Mouse (Mus musculus) WW6 (cell line): Measurements from ENCODE around the gene Pmm2.
A peak's percentile ranks its signal among the peaks of the same experiment; 100 is the strongest.

Experiments used
- DNase-seq: peaks from one replicate; pipeline ENCODE4 v3.0.0-alpha.2; 2013; ENCODE audit warnings: low read depth, low spot score

Gene Pmm2

DNA sequence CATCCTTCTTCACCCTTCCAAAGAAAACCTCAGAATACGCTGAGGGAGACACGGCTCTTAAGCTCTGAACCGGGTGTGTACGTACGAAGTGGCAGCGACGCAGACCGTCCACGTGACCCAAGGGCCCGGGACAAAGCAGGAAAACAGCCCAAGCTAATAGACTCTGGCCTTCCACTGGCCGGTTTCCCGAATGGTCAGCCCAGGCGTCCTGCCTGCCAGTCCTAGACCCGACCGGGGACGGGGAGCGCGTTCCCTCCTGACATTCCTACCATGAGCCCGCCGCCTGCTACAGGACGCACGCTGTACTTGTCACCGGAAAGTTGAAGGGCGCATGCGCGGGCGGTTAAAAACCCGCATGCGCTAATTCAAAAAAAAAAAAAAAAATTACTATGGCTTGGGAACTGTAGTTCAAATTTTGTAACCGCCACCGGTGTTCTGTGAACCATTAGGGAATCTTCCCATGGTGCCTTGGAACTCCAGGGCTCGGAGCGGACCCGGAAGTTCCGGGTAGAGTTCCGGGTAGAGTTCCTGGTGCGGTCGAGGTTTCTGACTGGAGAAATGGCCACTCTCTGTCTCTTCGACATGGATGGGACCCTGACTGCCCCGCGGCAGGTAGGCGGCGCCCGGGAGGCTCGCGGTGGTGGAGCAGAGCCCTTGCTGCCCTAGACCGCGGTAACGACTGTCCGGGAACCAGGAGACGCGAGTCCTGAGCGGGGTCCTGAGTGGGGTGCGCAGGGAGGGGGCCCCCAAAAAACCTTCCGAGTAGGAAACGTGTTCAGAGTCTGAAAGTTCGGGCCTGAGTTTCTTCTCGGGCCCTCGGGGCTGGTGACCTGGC lies at the start of gene Pmm2, which contains the start of gene Tmem186:
Gene Pmm2, plus strand, starts transcription at position 458 of the 835 bp plus-strand sequence.
Gene Tmem186, minus strand, starts transcription at position 496 of the 835 bp plus-strand sequence.
- DNase-seq: peak; percentile 70

DNA sequence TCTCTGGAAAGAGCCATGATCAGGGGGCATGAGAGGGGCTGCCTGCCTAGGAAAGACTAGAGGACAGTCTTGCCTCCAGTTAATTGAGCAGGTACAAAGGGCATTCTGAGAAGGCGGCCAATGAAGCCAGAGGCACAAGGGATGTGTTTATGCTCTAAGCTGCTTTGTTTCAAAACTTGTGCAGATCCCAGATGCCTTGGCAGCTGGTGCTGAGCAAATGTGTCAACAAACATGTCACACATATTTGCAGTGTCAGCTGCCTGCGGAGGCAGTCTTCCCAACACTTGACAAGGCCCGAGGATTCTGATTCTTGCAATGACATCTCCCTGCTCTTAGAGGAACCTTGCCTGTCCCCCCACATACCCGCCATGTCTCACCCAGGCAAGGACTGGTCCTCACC lies 42.1 kb upstream of the Pmm2 start:
- DNase-seq: no peak

DNA sequence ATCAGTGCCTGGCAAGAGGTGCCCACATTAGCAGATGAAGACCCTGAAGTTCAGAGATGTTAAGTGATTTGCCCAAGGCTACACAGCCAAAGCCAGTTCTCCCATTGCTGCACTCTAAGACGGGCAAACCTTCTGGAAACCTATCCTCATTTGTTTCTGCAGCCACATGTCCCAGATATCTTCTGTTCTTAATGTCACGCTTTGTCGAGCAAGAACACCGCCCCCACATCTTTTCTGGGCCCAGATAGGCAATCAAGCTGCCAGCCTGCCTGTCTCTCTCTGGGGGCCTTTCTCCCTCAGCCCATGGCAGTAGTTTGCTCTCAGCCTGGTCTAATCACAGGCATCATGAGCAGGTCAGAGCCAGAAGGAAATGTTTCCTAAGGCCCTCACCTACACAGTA lies 41.1 kb upstream of the Pmm2 start:
- DNase-seq: no peak

DNA sequence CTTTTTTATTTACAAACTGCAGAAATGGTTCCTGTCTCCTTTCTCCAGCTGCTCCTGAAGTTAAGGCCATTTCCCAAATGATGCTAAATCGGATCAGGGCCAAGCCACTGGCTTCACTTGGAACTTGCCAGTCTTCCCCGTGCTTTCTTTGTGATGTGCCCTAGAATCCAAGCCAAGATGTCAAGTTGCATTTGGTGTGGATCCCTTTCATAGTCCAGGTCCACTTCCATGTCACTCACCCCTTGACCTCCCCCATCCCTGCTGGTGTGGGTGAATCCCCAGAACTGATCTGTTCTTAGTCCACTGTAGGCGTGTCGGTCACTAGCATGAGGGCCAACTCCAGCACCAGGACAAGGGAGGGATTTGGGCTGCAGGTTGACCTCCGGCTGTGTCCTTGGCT lies 40.0 kb upstream of the Pmm2 start:
- DNase-seq: no peak

DNA sequence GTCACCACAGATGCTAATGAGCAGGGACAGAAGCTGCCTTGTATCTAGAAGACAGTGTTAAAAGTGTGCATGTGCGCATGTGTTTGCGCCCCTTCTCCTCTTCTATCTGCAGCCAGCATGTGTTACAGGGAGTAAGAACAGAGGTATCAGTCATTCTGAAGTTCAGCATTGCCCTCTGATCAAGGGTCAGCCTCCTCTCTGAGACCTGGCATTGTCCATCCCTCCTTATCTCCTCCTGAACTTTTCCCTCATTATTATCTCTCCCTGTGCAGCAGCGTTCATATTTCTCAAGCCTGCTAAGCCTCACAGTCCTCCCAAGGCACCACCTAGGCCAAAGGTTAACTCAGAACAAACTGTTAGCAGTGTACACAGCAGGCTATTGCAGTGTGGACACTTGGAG lies 33.7 kb upstream of the Pmm2 start:
- no peak for DNase-seq

DNA sequence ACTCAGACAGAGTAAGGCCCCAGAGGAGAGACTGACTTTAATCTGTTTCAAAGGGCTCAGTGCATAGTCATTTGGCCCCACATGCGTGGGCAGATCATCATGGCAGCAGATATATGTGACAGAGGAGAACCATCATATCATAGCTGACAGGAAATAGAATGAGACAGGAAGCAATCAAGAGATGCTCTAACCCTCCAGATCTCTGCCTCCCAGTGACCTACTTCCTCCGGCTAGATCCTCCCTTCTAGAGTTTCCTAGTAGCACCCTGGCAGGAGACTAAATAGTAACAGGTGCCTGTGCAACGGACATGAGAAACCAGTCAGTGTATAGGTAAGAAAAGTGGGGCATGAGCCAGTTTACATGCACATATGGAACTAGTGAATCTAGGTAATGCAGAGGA lies 27.1 kb upstream of the Pmm2 start:
- DNase-seq: no peak

DNA sequence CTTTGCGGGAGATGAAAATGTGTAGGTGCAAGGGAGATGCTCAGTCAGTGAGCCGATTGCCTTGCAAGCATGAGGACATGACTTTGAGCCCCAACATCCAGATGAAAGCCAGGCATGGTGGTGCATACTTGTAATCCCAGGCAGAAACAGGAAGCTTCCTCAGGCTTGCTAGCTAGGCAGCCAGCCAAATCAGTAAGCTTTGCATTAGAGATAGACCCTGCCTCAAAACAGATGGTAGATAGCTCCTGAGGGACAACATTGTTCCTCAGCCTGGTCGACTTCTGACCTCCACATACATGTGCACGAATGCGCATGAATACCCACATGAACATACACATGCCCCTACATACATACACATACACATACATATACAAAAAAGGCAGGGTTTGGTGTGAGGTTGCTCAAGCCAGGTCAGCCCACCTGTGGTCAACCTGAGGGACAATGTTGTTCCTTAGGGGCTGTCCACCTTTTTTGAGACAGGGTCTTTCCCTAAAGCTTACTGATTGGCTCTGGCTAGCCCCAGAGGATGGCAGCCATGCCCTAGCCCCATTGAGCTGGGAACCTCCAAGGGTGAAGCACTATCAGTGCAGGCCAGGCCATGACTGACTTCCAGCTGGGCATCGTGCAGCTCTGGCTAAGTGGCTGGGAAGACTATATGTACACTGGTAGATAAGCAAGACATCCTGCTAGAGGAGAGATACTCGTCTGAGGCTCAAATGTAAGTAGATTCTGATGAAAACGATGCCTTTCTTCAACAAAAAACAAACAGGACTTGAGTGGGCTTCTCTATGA lies 25.1 kb upstream of the Pmm2 start:
- no peak for DNase-seq

DNA sequence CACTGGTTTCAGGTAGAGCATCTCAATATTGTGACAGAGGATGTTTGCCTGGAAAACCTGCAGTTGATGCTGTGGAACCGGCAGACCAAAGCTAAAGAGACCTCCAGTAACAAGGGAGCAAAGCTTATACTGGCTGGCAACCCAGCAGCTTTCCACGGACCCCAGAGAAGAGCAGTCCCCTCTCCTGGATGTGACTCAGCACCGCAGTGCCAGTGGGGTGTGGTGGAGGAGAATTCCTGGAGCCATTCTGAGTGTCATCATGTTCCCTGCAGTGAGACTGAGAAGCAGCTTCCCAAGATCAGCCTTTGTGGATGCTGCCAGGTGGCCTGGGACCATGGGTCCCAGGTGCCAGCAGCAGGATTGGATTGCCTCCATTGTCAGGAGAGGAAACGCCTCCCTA lies 24.4 kb upstream of the Pmm2 start:
- no peak for DNase-seq

DNA sequence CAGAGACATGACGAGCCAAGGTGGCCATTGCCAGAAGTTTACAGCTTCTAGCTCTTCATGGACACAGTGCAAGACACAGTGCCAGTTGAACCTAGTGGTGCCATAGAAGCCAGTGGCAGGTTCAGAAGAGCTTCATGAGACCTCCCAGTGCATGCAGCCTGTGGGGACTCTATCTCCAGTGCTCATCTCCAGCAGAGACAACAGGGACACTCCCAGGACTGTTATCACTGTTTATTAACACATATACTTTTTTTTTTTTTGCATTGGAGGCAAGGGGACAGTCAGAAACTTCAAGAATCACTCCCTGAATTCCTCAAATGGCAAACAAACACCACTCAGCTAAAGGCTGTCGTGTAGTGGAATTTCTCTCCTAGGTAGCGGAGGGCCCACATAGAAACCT lies 24.0 kb upstream of the Pmm2 start:
- DNase-seq: no peak

DNA sequence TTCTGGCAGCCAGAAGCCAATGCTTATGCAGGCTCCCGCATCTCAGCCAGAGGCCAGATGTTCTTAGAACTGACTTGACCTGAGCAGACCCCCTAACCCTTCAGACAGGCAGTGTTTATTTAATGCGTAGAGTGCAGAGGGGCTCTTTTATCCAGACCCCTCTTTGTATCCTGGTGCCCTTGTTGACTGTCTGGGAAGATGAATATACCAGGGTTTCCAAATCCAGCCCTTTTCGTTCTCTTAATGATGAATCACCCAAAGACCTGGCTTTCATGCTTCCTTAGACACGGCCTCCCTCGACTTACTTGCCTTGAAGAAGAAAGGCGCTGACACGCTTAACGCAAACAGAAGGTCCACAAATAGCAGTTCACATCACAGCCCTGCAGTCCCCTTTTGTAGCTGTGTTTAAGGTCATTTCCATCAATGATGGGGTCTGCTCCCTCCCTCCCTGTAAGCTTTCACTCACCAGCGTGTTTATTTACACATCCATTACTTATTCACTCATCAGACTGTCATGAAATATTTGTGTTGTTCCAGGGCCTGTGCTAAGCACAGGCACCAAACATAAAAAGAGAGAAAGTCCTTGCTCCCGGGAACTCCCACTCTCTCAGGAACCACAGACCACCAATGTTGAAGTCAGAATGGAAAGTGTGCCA lies 17.7 kb upstream of the Pmm2 start:
- no peak for DNase-seq

DNA sequence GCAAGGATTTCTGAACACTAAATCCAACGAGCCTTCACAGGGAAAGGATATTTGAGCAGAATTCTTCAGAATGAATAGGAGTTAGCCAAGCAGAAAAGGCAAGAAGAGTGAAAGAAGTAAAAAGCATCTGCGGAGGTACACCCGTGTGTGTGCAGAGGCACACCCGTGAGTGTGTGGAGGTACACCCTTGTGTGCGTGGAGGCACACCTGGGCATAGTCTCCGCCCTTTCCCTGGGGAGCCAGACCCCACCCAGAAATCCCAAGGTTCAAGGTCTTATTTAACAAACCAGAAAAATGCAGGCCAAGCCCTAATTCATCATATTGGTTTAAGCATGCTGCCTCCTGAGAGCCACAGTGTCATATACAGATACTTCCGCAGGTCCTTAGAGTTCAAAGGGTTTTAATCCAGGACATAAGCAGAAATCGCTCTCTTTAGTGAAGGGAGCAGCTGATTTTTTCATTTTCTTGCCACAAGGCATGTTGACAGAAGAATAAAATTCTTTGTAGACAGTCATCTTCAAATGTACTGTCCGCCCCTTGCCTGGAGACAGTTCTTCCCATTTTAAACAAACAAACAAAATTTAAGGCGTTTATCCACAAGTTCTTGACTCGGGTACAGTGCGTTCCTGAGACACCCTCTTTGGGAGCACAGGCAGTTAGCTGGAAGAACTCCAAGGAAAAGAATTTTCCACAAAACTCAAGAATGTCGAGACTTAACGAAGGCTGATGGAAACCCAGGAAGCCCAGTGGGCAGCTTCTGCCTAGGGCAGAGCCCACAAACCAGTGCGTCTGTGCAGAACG lies 17.0 kb upstream of the Pmm2 start:
- DNase-seq: no peak

DNA sequence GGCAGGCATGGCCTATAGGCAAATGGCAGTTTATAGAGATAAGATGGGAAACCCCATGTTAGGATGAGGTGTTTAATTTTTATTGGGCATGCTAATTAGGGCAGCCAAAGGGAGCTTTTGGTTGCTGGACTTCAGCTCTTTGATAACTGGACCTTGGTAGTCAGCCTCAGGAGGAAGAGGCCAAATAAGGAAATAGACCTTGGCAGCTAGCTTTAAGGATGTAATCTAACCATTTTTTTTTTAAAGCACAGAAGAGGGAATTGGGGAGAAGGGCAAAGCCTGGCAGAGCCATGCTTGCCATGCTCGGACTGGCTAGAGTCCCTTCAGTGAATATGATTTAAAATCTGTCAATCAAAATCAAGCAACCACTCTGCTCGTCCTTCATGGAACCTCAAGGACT lies 7.1 kb upstream of the Pmm2 start:
- no peak for DNase-seq

DNA sequence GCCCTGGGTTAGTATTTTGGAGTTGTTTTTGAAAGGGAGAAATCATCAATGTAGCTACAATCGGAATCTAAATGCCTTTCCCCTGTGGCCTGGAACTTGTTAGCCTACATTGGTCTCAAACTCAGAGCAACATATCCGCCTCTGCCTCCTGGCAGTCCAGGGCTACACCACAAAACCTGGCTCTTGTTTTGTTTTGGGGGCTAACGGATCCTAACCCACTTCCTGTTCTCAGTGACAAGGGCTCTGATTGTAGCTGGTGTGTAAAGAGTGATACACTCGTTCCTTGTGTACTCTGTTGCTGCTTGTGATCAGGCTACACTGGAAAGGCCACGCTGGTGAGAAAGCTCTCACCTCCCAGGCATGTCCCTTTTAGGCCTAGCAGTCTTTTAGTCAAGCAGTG lies 6.0 kb upstream of the Pmm2 start:
- no peak for DNase-seq

DNA sequence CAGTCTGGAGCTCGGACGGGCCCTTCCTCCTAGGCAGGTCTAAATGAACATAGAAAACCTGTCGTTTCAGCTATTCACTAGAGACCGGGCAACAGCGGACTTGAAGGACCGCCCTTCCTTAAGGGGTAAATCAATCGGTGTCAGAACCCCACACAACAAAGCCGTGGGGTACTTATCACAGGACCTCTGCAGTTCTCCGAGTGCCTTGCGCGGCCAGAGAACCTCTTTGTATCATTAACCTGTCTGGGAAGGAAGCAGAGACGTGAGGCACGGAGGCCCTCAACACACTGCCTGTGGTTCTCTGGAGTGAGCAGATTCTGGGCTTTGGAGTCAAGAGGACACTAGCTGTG lies 632 bp upstream of the Pmm2 start:
- DNase-seq: no peak

DNA sequence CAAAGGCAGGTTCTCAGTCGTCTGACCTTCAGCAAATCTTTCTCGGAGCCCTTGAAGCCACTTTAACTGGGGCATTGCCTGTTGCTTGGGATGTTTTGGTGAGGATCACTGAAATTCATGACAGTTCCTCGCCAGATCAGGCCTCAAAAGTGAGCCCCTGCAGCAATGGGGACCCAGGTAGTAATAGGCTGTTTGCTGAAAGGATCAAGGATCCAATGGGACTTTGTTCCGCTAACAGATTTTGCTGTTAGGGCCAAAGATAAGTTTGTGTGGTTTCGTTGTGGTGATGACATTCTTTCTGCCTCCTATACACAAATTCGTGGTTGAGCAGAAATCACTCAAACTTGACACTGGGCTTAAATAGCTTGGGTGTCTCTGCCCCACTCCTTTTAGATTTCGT lies 657 bp downstream of the Pmm2 start:
- no peak for DNase-seq

DNA sequence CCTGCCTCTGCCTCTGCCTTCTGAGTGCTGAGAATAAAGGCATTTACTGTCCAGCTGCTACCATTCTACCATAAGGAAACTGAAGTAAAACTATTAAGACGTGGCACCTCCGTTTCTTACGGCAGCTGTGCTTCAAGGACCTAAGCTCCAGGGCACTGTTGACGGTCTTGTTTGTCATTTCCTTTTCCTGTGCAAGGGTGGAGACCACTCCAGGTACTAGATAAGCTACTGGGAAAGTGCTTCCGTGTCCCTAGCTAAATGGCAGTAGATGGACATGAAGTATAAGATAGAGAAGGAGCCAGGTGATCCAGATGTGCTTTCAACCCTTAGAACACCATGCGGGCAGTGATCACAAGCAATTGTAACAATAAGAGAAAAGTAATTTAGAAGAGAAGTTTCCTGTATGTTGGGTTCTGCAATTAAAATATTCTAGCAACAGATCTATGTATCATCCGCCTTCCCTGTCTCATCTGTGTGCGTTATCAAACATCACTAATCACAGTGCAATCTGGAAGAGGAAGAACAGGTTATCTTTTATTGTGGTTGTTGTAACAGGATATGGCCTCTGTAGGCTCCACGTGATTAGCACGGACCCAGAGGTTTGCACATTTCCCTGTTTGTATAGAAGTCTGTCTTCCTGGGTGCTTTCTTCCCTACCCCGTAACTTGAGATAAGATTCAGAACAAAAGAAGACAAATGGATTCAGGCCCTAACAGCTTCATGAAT lies 2.2 kb downstream of the Pmm2 start:
- no peak for DNase-seq

DNA sequence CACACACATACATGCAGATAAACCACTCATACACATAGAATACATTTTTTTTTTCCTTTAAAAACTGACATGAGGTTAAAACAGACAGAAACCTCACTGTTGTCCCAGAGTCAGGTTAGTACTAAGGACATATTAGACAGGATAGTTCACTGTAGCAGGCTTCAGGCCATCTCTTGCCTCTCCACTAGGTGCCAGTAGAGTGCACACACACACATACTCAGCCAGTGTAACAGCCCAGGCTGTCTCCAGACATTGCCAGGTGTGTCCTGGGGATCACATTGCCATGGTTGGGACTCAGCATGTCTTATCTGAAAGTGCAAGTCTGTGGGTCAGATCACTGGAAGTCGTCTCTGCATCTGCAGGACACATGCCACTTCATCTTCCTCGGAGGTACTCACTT lies 6.4 kb downstream of the Pmm2 start:
- DNase-seq: no peak

DNA sequence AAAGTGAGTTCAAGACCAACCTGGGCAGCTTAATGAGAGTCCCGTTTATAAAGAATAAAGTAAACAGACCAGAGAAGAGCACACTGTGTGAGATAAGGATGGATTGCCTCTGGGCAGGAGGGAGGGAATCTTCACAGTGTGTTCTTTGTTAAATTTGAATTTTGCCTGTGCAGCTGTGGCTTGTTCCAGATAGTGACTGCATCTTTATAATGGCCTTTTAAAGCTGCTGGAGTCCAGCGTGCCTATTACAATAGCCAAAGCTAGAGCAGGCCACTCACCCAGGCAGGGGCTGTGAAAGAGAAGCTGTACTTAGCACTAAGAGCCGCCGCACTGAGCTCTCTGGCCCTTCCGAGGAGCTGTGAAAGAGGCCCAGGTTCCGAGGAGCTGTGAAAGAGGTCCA lies 8.1 kb downstream of the Pmm2 start:
- DNase-seq: no peak

DNA sequence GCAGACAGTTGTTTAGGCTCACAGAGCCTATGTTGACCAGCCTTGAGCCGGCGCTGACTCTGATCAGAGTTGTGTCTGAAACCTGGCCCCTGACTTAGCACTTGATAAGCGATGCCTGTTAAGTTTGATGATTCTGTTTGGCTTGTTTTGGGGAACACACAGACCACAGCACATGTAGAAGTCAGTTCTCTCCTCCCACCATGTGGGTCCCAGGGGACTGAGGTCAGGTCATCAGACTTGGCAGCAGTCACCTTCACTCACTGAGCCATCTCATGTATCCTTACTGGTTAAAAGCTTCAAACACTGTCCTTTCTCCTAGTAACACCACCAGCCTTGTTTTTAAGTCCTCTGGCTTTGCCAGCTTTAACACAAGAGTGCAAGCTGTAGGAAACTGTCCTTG lies 12.5 kb downstream of the Pmm2 start:
- DNase-seq: no peak

DNA sequence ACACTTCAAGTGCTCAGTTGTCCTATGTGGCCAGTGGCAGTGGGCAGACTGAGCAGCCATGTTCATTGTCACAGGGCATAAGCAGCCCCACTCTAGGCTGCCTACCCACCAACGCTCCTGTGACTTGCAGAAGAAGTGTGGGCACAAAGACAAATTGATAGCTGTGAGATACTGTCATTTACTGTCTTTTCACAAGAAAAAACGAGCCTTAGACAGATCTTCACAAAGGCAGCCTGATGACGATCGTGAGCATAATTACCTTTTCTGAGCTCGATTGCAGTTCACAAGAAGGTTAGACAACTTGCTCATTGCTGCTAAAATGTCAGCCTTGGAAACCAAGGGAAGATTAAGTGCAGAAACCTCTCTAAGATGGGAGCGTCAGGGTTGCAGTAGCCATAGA lies 17.6 kb downstream of the Pmm2 start:
- no peak for DNase-seq

DNA sequence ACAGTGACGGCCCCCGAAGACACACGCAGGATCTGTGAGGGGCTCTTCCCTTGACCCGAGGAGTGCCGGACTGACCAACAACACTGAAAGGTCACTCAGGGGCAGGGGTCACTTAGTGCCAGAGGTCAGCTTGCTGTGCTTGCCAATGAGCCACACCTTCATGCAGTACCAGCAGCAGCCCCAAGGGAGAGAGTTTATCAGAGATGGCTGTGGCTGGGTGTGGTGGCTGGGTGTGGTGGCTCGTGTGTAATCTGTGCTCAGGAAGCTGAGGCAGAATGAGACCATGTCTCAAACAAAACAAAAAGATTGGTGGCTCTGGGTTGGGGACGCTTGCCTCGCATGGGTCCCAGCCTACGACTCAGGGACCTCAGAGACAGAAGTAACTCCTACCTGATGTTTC lies 18.1 kb downstream of the Pmm2 start:
- DNase-seq: no peak
